Mouse (Mus musculus): Measurements from ENCODE around the gene Polr3b.

Gene Polr3b

DNA sequence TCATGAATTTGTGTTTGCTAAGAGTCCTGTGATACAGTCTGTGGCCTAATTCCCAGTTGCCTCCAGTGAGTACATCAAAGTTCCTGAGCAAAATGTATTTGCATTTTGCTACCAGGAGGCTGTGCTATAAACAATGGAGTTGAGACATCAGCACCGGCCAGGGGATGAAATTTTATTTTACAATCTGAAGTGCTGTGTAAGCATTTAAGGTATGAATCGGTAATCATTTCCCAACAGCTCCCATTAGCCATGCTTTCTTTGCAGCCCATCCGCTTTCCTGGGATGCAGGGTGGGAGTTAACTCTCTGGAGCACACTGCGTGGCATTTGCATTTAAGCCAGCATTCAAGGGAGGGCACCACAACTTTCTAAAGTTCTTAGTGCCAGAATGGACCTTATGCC is 88.1 kb downstream of the Polr3b start:
- DNase-seq (ENCODE audit: low spot score): no peak

DNA sequence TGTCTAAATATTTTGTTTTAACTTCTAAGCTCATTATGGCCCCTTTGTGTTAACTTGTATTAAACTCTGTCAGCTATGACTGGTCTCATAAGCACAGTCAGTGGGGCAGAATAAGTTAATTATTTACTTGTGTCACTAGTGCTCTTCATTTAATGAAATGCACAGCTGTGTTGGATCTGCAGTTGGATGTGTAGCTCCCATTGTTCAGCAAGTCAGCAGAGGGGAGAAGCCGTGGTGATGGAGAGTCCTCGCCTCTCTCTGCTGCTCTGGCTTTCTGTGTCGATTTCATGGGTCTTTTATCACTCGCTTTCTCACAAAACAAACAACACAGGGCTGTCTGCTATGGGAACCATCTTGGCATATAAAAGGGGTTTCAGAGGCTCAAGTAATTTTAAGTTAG is 88.7 kb downstream of the Polr3b start:
- DNase-seq (ENCODE audit: low spot score): no peak

DNA sequence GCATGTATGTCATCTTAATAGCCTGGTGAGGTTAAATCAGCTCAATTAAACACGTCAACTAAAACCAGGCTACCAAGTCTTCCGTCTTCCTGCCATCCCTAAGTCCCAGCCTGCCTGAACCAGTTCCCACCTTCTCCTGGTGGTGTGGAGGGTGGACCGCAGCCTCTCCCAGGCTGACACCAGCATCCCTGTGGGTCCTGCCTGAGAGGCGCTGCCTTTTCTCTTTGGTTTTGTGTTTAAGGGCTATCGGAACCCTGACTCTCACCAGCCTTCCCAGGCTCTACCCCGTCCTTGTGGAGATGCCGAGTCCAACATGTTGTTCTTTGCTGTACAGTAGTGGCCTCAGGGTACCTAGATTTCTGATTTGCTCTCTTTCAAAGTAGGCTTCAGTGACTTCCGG is 89.4 kb downstream of the Polr3b start:
- DNase-seq (ENCODE audit: low spot score): no peak

DNA sequence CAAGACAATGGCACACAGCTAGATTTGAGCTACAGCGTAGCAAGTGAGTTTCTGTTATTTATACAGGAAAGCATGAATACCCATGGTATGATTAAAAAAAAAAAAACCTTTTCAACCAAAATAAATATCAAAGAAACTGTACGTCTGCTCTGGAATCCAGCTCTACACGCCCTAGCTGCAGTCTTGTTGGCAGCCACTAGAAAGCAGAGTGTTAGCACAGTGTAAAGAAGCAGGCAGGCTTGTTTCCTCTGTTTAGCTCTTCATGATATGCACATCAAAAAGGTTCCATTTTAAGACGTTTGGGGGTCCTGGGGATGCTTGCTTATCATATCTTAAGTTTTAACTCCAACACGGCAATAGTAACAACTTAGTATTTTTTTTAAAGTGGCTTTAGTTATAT is 89.8 kb downstream of the Polr3b start:
- DNase-seq (ENCODE audit: low spot score): no peak

DNA sequence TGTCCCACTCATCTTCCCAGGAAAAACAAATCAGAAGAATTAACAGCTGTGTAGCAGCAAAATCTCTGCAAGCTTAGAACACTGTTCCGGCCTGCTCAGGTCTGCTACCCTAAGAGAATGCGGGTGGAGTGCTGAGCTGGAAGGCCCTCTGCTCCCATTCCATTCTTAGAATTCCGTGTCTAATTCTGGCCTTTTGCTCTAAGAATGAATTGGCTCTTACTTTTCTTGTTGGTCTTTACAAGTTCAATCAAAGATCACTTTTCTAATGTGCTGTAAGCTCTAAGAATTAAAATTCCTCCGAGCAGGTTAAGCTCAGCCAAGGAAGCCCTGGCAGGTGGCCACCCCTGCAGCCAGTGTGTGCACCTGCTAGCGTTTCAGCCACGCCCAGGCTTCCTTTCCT is 90.4 kb downstream of the Polr3b start:
- DNase-seq (ENCODE audit: low spot score): peak; percentile 49

DNA sequence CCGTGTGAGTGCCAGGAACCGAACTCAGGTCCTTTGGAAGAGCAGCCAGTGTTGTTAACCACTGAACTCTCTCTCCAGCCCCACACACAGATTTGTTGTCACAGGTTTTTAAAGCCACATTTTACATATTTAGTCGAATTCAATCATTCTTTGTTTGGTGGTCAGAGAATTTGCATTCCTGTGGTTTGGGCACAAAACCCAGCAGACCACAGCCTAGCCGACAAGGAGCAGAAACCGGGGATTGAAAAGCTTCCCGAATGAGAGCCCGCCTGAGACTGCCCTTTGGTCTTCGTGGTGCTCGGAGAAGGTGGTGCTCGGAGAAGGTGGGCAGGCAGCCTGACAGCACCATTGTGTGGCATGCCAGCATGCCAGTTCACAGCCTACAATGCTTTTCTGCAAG is 91.0 kb downstream of the Polr3b start:
- no peak for DNase-seq (ENCODE audit: low spot score)

DNA sequence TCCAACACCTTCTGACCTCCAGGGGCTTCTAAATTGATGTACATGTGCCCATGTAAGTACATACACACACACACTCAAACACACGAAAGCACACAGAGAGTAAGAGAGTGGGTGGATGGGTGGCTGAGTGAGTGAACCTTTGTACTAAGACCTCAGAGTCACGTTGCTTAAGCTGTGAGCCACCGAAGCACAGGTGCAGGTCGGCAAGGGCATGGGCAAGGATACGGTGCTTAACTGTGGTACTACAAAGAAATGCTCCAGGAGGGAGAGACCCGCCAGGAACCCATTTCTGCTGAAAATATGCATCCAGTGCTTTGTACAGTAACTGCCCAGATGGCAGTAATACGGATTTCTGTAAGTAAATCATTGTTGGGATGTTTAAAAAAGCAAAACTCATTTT is 93.5 kb downstream of the Polr3b start:
- DNase-seq (ENCODE audit: low spot score): no peak

DNA sequence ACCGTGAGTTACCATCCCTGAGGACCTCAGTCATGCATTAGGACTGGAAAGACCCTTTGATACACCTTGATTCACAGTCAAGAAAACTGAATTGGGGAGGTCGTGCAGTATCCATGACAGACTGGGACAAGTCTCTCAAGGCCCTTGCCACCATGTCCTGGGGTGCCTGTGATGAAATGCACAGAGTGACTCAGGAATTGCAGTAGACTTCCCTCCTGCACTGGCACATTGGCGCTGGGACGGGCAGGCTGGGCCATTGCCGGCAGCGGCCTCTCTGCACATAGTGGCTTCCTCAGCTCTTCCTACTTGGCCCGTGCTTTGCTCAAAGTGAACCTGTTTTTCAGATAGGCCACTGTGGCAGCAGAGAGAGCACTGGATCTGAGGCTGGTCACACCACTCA is 94.5 kb downstream of the Polr3b start:
- no peak for DNase-seq (ENCODE audit: low spot score)

DNA sequence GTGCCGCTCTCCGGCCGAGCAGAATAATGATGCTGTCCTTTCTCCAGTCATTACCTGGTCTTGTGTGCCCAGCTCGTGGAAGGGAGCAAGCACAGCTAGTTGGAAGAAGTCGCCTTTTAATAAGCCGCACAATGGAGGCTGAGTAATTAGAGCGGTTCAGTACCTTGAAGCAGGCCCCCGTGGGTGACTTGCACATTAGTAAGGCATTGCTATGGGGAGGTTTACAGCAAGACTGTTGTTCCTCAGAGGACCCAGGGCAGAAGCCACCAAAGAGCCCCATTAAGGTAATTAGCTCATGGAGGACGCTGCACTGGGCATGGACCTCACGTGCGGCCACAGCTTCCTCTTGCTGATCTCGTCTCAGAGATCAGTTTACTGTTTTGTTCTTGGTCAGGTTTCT is 100.6 kb downstream of the Polr3b start:
- DNase-seq (ENCODE audit: low spot score): no peak

DNA sequence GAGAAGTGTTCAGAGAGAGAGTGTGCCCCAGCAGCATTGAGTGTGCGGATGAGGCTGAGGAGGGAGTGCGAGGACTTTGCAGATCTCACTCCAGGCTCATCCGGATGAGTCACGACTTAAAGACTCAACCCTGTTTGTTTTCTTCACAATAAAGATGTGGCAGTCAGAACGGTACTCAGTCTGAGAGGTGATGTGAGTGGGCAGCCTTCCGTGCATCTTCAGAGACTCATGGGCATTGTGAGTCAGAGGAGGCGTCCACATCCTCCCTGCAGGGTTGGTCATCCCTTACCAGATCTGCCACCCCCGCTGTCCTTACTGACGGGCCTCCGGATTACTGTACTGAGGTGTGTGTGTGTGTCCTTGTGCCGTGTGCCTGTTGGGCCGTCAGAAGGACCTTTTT is 104.9 kb downstream of the Polr3b start:
- DNase-seq (ENCODE audit: low spot score): no peak

DNA sequence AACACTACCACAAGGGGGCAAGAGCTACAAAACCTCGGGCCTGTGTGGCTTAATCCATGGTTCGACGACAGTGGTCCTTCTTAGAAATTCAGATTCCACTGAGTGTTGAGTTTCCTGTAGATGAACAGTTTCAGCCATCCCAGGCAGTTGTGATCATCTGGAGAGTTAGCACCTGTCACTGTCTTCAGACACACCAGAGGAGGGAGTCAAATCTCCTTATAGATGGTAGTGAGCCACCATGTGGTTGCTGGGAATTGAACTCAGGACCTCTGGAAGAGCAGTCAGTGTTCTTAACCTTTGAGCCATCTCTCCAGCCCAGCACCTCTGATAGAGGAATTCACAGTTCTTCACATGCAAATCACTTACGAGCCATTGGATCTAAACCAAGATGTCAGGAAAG is 105.7 kb downstream of the Polr3b start:
- DNase-seq (ENCODE audit: low spot score): no peak

DNA sequence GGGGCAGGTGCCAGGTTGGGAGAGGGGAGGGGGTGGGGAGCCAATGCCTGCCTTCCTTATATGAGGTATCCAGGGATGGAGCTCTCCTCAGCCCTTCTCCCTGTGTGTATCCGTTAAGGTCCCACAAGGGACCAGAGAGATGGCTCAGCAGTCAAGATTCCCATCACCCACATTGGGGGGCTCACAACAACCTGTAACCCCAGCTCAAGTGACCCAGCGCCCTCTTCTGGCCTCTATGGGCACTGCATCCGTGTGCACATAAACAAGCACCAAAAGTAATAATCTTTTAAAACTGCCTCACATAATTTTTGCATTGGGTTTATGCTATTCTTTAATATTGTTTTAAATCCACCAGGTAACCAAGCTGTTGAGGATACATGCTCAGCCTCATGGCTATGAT is 108.0 kb downstream of the Polr3b start:
- no peak for DNase-seq (ENCODE audit: low spot score)

DNA sequence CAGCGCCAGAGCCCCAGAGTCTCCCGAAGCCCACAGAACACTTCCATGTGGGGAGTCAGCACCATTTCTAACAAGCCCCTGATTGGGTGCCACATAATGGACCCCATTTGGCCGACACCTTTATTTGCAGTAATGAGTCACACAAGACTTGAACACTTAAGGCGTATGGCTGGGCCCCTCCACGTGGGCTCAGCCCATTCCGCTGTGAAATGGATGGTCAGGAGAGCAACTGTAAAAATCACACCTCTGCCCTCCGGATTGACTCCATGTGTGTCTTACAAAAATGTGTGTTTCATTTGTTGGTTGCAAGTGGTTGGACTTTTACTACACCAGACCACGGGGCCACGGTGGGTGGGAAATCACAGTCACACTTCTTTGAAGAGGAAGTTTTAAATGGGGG is 108.9 kb downstream of the Polr3b start:
- DNase-seq (ENCODE audit: low spot score): no peak

DNA sequence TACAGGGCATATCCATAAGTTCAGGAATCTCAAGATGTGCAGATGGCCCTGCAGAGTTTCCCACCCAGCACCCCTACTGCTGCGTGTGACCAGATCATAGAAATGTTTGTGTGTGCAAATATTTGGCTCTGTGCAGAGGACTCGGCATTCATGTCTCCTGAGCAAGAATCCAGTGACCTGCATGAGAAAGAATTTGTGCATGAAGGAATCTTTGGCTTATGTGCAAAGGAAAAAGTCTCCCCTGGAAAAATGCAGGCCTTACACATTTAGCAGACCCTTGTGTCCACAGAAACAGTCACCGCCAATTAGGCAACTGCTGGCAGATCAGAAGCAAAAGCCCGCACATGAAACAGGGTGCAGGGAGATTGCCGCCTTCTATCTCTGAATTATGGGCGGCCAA is 111.4 kb downstream of the Polr3b start:
- no peak for DNase-seq (ENCODE audit: low spot score)

DNA sequence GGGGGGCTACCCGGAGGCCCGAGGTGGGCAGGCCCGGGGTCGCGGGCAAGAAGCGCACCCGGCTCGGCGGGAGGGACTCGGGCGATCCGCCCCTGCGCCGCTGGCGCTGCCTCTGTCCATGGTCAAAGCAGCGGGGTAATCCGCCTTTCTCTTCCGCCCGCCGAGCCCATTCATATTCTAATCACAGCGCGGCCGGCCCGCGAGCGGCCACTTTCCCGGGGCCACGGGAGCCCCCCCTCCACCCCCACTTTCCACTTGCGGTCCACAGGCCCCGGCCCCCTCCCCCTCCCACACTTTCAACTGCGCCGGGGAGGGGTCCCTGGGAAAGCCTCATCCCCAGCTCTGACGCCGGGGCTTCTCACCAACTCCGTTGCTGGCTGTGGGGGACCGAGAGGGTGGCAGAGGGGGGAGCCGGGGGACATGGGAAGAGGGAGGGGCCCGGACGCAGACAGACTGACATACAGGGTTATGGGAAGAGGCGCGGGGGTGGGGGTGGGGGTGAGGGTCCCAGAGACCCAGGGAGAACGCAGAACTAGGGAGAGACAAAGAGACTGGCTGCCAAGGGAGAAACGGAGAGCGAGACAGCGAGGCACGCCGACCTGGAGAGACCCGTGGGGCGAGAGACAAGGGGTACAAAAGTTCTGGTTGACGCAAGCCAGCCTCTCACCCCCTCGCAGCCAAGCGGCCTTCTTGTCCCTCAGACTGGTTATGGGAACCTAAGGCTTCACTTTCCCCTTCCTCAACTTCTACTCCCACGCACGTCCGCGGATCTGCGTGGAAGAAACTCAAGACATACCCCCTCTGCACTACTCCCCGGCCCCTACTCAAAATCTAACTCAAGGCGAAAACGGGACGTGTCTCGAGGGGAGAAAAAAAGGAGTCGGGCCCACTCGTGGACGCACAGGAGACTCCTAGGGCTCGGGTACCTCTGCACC is 133.0 kb downstream of the Polr3b start:
- DNase-seq (ENCODE audit: low spot score): peak; percentile 59

DNA sequence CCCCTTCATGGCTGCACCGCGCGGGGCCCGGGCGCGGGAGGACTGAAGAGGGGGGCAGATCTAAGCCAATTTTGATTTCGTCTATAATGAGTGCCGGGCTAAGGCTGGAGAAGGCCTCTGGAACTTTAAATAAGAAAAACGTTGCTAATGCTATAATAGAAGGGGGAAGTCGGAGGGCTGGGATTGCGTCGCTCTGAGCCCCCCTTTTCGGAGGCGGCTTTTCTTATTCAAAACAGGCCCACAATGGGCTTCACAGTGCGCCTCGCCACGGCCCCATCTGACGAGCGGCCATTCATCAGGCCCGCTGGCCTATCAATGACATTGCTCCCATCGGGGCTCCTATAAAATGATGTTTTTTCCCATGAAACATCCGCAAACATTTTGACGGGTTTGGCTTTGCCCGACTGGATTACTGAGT is 133.7 kb downstream of the Polr3b start, which contains the start of gene Rfx4:
Gene Rfx4 (plus strand): TSS at position 277 of the 418 bp plus-strand sequence.
- DNase-seq (ENCODE audit: low spot score): no peak

DNA sequence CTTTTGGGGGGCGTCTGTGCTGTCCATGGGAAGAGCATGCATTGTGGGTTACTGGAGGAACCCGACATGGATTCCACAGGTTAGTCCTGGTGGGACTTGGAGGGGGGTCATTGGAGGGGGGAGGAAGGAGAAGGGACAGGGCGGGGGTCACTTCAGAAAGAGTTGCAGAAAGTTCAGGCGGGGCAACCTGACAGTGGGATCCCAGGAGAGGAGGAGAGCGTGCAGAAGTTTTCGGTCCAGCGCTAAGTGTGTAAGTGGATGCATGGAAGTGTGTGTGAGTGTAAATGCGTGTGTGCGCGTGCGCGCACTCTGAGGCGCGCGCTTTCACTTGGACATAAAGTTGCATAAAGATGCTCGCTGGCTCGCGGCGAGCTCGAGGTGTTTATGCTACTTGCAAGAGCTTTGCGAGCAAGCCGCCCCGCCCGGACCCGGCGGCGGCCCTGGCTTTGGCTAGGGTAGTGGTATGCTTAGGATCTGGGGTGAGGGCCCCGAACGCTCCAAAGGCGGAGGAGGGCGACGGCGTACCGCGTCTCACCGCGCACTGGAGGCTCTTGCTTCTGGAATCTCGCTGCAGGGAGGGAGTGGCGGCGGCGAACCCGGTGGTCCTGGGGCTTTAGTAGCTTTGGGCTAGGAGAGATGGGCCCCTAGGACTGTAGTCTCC is 134.5 kb downstream of the Polr3b start:
- no peak for DNase-seq (ENCODE audit: low spot score)

DNA sequence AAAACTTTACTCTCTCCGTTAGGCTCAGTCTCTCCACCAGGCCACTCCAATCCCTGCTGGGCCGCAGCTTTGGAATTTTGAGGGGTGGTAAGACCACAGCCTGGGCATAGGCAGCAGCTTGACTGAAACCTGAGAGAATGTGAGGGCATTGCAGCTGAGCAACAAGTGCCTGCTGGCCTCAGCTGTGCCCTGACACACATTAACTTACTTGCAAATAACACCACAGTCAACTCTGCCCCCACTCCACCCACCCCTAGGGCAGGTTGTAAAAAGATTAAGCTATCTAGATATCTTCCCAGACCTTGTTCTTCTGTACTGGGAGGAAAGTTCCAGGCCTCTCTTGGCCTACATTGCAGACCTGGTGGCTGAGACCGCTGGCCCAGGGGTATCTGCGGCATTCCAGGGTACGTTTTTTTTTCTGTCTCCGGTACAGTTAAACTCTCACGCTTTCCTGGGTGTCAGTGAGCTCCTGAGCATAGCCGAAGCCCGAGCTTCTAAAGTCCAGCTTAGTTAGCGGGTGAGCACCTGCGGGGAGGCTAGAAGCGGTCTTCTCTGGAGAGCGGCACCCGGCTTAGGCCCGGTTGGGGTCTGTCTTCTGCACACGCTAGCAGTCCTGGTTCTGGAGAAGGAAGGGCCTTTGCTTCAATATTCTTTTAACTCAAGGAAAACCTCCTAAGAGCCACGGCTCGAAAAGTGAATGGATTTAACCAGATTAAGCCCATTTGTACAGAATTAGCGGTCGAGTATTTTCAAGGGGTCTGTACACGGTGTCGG is 135.5 kb downstream of the Polr3b start:
- DNase-seq (ENCODE audit: low spot score): no peak

DNA sequence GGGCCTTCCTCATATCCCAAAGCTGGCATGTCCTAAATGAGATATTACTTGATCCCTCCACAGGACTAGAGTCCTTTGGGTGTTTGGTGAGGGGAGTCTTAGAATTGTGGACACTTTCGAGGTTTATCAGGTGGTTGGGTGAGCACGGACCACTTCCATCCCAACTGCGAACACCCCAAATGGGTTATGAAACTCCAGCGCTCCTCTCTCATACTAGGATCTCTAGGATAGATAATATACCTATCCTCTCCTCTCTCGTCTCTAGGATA is 136.0 kb downstream of the Polr3b start:
- DNase-seq (ENCODE audit: low spot score): no peak

DNA sequence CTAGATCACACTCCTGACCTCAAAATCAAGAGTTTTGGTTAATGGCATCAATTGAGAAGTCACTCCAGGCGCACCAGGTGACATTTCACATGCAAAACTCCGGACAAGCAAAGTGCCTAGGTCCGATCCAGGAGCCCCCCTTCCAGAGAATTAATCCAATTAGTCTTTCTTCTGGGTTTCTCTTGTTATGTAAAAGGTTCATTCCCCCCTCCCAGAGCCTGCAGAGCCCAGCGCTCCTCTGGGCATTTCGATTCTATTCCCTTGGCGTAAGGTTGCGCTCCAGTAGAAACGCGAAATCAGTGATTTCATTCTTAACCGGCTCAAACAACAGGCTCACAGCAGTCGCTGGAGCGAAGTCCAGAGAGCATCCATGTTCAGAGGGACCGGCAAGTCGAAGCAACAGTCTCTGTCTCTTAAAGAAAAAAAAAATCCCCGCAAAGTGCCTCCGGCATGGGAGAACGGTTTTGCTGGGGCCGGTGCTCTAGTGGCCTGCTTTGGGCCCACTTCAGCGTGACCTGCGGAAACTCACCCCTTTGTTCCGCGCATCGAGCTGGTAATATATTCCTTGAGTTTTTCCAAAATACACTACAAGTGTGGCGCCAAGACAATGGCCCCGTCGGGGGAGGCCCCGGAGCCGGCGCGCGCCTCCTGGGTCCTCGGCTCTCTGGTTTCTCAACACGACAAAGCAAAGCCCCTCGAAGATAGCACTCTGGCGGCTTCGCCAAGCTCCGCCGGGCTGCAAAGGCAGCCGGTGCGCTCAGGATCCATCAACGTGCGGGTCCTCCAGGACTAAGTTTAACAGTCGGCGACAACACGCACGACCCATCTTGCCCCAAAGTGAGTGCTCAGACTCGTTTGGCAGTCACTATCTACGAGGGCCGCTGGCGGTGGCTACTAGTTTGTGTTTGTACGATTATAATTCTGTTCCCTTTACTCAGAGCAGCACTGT is 136.7 kb downstream of the Polr3b start:
- DNase-seq (ENCODE audit: low spot score): no peak

DNA sequence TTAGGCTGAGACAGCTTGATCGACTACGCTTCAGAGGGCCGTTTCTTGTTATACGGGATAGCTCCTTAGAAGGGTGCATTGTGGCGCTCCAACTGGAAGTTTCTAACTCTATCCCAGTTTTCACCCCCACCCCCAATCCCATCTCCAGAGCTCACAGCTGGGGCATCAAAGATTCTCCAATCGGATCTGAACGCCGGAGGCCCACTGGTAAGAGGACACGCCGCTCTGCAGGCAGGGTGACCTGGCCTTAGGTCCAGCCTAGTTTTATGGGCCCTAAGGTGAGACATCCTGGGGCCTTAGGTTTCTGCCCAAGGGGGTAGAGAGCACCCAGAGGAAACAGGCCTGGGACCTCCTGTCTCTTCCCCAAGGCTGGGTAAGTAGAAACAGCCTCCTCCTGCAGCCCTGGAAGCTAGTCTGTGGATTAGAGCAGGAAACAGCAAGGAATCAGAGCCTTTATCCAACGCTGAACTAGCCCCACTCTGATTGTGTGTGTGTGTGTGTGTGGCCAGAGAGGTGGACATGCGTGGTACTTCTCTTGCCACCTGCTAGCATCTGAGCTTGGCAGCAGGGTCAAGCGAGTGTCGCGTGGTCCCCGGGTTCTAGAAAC is 137.5 kb downstream of the Polr3b start:
- no peak for DNase-seq (ENCODE audit: low spot score)

Data from testis, postnatal 10 days (tissue).